Mouse (Mus musculus) erythroblast, embryonic 14.5 days (primary cell): ENCODE results near the gene Kcnj8.

Experiments
- GATA1 ChIP-seq: IDR thresholded peaks from 2 replicates; pipeline ENCODE4 v1.6.1; 2012; ENCODE audit warnings: low read length, inconsistent platforms, mixed read lengths
- TAL1 ChIP-seq: IDR thresholded peaks from 3 replicates; pipeline ENCODE4 v1.6.1; 2012; ENCODE audit warnings: low read length, inconsistent platforms, mixed read lengths

- TF ChIP-seq GATA1 (no peak), TAL1 (no peak)
Observed at GRCm38 (mm10) chr6:142538503-142538902, 32.9 kb downstream of the Kcnj8 start.
